Mouse (Mus musculus) limb, embryonic 13.5 days (tissue): ENCODE measurements around the gene Klhl10. TPM values are rescaled to one million over a fixed set of nuclear protein-coding genes. Genes with fewer than 3 reads are reported as not detected.

Experiments
- ATAC-seq: fragments of 200-750 bp; cut with Nextera tagmentation; 2 replicates; pipeline ENCODE4 v1.8.0; 2017; ENCODE audit warnings: low read depth, moderate number of reproducible peaks, moderate TSS enrichment; ENCODE audit not compliant: low FRiP score
- H3K27ac ChIP-seq: fragments of 300-500 bp; sonication (generic); 2 replicates; pipeline ENCODE4 v1.5.1; 2015; ENCODE audit warnings: inconsistent platforms, mild to moderate bottlenecking, moderate library complexity
- H3K27me3 ChIP-seq: fragments of 300-500 bp; sonication (generic); 2 replicates; pipeline ENCODE4 v1.6.1; 2015; ENCODE audit warnings: mild to moderate bottlenecking, inconsistent platforms
- H3K36me3 ChIP-seq: fragments of 300-500 bp; sonication (generic); 2 replicates; pipeline ENCODE4 v1.6.1; 2015; ENCODE audit warnings: inconsistent platforms, mild to moderate bottlenecking, moderate library complexity
- H3K4me1 ChIP-seq: fragments of 300-500 bp; sonication (generic); 2 replicates; pipeline ENCODE4 v1.6.1; 2015; ENCODE audit warnings: inconsistent platforms
- H3K4me2 ChIP-seq: fragments of 300-500 bp; sonication (generic); replicated peaks from 2 replicates; pipeline ENCODE4 v1.6.1; 2015; ENCODE audit warnings: inconsistent platforms, mild to moderate bottlenecking, moderate library complexity
- H3K4me3 ChIP-seq: fragments of 300-500 bp; sonication (generic); 2 replicates; pipeline ENCODE4 v1.5.1; 2015; ENCODE audit warnings: moderate library complexity, mild to moderate bottlenecking, inconsistent platforms
- H3K9ac ChIP-seq: fragments of 300-500 bp; sonication (generic); 2 replicates; pipeline ENCODE4 v1.6.1; 2015; ENCODE audit warnings: mild to moderate bottlenecking, inconsistent platforms
- H3K9me3 ChIP-seq: fragments of 300-500 bp; sonication (generic); 2 replicates; pipeline ENCODE4 v1.6.1; 2016; ENCODE audit warnings: inconsistent platforms
- WGBS: fragments of 180-500 bp; shearing (Covaris S2); methylation state at CpG from one replicate; pipeline ENCODE4 v1.1.7; 2015; 5-methylcytosine and 5-hydroxymethylcytosine counted together
- polyA plus RNA-seq: library from polyadenylated mRNA; unstranded; fragments of >200 nt; fragmentation: Nextera tagmentation; extraction: Ambion mirVana; gene quantifications from 2 replicates; pipeline ENCODE4 v1.2.1, GENCODE M21; 2015

Gene Klhl10
- 1.0 and 1.6 TPM in 2 replicates for polyA plus RNA-seq

DNA sequence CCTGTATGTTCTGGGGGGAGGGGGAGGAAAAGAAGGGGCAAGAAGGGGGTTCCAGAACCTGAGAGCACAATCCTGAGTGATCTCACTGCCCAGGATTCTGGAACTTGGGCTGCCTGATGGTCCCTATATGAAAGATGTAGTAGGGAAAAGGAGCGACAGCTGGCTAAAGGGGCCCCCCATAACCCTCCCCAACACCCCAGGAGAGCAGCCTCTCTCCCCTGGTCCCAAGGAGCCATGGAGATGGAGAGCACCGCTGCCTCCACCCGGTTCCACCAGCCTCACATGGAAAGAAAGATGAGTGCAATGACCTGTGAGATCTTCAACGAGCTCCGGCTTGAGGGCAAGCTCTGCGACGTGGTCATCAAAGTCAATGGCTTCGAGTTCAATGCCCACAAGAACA, at the start of gene Klhl10, which contains the start of gene Nt5c3b:
Gene Klhl10 (plus strand): TSS at position 121 of the 400 bp plus-strand sequence.
Gene Nt5c3b (minus strand): TSS at position 12 of the 400 bp plus-strand sequence.
- Histone ChIP-seq H3K4me3 (peak within 1 kb of the TSS; percentile 83), H3K36me3 (peaks cover 27% of the 10 kb centered on the region), H3K9ac (peak within 1 kb of the TSS; percentile 93), H3K4me2 (peak within 1 kb of the TSS; percentile 69), H3K27ac (peak within 1 kb of the TSS; percentile 61; the same call in 1 of the 2 replicates), H3K9me3 (no peaks in the 10 kb centered on the region), H3K27me3 (no peaks in the 10 kb centered on the region), H3K4me1 (peaks cover 15% of the 10 kb centered on the region)
- no peak for ATAC-seq
- WGBS = 89% methylated on average over 8 of the region's 8 CpGs

DNA sequence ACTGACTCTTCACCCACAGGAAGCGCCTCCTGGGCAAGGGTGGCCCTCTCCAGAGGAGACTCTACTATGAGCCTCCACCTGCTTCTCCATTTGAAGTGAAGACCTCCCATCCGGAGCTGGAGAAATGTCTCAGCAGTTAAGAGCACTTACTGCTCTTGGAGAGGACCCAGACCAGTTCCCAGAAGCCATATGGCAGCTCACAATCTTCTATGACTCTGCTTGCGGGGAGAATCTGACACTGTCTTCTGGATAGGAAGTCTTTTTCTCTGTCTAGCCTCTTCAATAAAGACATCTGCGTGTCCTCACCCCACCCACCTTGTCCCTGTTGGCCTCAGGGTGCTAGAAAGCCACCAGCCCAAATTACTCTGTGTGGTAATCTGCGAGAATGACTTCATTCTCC, 48.8 kb upstream of the Klhl10 start:
- Histone ChIP-seq H3K4me2 (no peak overlapping the region), H3K4me1 (peaks cover 45% of the 10 kb centered on the region), H3K27me3 (0 out of 2 replicates have a peak, but pooled peaks cover 4% of the 10 kb centered on the region), H3K4me3 (no peak overlapping the region), H3K9me3 (no peaks in the 10 kb centered on the region), H3K9ac (no peak overlapping the region), H3K36me3 (no peaks in the 10 kb centered on the region), H3K27ac (no peak overlapping the region)
- ATAC-seq = no peak
- 74% methylated on average over 5 of the region's 5 CpGs for WGBS

DNA sequence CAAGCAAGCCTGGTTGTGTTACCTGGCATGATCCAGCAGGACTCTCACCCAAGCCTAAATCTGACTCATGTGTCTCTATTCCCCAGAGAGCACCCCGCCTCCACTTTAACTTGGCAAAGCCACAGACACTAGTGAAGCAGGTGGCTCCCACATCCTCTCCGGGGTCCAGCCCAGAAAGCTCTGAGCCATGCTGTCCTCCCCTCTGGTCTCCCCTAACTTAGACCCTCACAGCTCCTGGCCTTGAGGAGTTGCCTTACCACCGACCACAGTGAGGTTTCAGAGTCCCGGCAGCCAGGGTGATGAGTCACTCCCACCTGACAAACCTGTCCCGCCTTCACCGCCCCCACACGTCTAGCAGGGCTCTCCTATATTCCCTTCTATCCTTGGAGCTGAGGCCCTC, 48.0 kb upstream of the Klhl10 start:
- Histone ChIP-seq H3K36me3 (no peaks in the 10 kb centered on the region), H3K4me1 (peaks cover 40% of the 10 kb centered on the region), H3K27me3 (0 out of 2 replicates have a peak, but pooled peaks cover 4% of the 10 kb centered on the region), H3K4me3 (no peak overlapping the region), H3K9ac (no peak overlapping the region), H3K4me2 (0 out of 2 replicates have a peak overlapping the region, but pooled peaks have one; percentile 0), H3K27ac (no peak overlapping the region), H3K9me3 (no peaks in the 10 kb centered on the region)
- ATAC-seq = no peak
- 73% methylated on average over 7 of the region's 7 CpGs for WGBS

DNA sequence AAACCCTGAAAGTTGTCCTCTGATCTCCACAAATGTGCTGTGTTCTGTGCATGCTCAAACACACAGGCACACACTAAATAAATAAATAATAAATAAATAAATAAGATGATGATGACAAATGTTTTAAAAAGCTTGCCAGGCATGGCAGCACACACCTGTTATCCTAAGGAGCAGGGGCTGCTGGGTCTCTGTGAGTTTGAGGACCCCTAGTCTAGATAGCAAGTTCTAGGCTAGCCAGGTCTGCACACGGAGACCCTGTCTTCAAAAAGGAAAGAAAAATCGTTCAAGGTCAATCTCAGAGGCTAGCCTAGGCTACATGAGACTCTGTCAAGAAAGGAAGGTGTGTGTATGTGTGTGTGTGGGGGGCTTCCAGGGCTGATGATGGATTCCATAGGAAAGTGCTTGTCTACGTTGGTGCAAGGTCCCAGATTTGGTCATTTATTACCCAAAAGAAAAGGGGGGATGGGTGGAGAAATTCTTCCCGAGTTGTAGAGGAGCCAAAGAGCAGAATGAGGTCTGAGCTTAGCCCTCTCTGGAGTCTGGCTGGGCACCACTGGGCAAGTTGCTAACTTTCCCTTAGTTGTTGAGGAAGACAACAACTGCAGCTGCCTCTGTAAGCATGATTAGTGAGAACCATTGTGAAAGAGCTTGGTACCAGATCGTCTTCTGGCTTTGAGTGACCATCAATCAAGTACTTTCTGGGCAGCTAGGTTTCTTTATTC, 47.2 kb upstream of the Klhl10 start:
- 61% methylated on average over 5 of the region's 5 CpGs for WGBS
- Histone ChIP-seq H3K4me1 (peaks cover 39% of the 10 kb centered on the region), H3K27me3 (0 out of 2 replicates have a peak, but pooled peaks cover 4% of the 10 kb centered on the region), H3K4me3 (no peak overlapping the region), H3K9ac (no peak overlapping the region), H3K9me3 (no peaks in the 10 kb centered on the region), H3K36me3 (no peaks in the 10 kb centered on the region), H3K4me2 (peak overlapping the region; percentile 85), H3K27ac (no peak overlapping the region)
- ATAC-seq = no peak

DNA sequence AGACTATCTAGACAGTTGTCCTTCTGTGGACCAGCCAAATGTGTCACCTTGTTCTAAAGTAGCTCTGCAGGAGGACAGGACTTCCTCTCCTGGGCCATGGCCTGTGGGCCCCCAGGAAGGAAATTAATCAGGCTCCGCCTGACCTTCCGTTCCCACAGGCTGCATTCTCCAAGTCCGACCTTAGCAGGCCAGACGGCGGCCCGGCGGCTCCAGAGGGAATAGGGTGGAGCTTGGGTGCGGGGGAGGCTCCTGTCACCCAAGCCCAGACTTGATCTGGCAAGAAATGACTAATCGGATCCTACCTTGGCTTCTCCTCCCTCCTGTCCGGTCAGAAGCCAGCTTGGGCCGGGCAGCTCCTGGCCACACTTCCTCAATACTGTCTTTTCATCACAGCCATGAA, 46.5 kb upstream of the Klhl10 start:
- WGBS = 36% methylated on average over 11 of the region's 11 CpGs
- no peaks in the 10 kb centered on the region for H3K36me3 ChIP-seq
- H3K4me3 ChIP-seq = peak overlapping the region; percentile 71
- peaks cover 39% of the 10 kb centered on the region for H3K4me1 ChIP-seq
- no peak for ATAC-seq
- no peaks in the 10 kb centered on the region for H3K9me3 ChIP-seq
- no peak overlapping the region for H3K9ac ChIP-seq
- H3K27me3 ChIP-seq = 0 out of 2 replicates have a peak, but pooled peaks cover 4% of the 10 kb centered on the region
- peak overlapping the region; percentile 85 for H3K4me2 ChIP-seq
- no peak overlapping the region for H3K27ac ChIP-seq

DNA sequence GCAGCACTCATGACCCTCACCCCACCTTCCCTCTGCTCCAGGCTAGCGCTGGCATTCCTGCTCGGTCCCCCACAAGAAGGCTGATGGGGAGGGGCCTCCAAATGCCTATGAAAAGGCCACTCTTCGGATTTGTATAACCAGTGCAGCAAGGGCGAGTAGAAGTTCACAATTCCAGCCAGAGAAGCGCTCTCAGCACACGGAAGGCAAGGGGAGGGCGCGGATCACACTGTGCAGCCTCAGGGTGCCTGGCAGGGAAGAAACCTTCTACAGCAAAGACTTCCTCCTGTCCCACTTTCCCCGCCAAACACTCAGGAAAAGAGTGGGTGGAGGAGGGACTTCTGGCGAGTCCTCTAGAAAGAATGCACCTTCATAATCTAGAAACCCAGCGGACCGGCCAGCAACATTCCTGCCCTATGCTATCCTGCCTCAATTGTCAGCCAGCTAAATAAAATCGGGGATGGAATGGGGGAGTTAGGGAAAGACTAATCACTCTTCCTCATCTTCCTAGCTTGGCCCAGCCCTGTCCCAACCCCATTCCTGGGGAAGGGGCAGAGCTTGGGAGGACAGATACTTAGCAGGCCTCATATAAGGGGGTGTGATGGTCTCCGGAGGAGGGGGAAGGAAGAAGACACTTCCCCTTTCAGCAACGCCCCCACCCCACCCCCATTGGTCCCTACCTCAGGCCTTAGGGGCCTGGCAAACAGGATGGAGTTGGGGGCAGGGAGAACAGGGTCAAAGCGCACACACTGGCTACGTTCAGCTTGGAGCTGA, 45.7 kb upstream of the Klhl10 start:
- ATAC-seq = no peak
- Histone ChIP-seq H3K4me2 (peak overlapping the region; percentile 85), H3K27ac (peak overlapping the region; percentile 44; the same call in 1 of the 2 replicates), H3K27me3 (0 out of 2 replicates have a peak, but pooled peaks cover 4% of the 10 kb centered on the region), H3K4me3 (peak overlapping the region; percentile 71), H3K36me3 (no peaks in the 10 kb centered on the region), H3K9ac (peak overlapping the region; percentile 75), H3K9me3 (no peaks in the 10 kb centered on the region), H3K4me1 (peaks cover 36% of the 10 kb centered on the region)
- 44% methylated on average over 17 of the region's 17 CpGs for WGBS

DNA sequence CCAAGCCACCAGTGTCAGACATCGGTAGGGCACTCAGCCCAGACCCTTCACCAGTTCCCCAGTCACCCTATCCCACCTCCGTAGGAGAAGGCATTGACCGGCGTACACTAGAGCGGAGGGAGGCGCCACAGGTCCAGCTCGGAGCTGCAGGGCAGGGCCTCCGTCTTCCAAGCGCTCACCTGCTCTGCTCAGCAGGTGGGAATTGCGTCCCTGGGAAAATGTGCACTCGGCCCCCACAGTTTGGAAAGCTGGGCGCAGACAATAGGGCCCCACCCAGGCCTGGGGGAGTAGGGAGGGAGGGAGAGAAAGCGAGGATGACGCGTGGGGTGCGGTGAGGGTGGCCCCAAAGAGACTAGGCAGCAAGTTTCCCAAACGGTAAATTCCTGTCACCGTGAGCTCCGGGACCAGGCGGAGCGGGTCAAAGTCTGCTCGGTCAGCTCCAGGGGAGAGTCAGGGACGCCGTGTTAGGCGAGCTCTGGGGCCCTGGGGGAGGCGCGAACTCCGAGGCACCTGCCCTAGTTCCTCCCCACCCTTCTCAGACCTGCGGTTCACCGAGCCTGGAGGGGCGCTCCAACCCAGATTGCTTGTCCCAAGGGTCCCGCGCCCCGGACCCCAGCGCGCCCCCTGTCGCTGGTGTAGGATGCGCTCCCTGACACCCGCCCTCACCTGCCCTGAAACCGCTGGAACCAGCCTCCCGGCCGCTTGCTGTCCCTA, 44.7 kb upstream of the Klhl10 start:
- Histone ChIP-seq H3K27me3 (0 out of 2 replicates have a peak, but pooled peaks cover 4% of the 10 kb centered on the region), H3K36me3 (no peaks in the 10 kb centered on the region), H3K9me3 (no peaks in the 10 kb centered on the region), H3K9ac (peak overlapping the region; percentile 75), H3K4me2 (peak overlapping the region; percentile 85), H3K4me1 (peaks cover 32% of the 10 kb centered on the region), H3K27ac (peak overlapping the region; percentile 61; the same call in 1 of the 2 replicates), H3K4me3 (peak overlapping the region; percentile 71)
- no peak; the same call in 1 of the 2 replicates for ATAC-seq
- WGBS = 1% methylated on average over 42 of the region's 42 CpGs

DNA sequence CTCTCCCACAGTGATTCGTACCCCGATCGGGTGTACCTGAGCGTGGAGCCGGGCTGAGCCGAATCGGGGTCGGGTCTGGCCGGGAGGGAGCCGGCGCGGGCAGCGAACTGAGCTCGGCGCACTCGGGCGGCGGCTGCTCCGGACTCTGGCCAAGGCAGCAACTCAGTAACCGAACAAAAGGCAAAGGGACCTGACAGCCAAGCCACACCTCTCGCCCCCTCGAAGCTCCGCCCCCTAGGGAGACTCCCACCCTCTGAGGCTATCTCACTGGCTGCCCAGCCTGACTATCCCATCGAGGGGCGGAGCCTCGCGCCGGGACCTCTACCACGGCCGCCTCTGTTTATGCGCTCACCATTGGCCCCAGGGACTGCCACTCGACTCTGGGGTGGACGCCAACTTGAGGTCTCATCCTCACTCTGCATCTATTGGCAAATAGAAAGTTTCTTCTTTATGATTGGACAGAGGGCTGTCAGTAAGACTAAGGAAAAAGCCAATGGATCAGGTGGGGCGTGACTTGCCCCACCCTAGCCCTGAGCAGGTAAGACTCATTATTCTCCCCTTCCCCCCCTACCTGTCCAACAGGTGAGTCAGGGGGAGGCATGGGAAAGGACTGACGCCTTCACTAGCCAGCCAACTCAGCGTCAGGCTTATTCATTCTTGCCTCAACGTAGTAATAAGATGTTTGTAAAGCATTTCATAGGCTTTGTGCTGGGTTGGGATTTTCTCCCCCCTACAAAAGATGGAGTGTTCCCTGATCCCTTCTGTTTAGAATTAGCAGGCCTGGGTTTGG, 43.9 kb upstream of the Klhl10 start, which contains the start of gene Jup:
Gene Jup (minus strand): TSS at position 164 of the 790 bp plus-strand sequence.
- Histone ChIP-seq H3K9ac (peak within 1 kb of the TSS; percentile 75), H3K27me3 (0 out of 2 replicates have a peak, but pooled peaks cover 4% of the 10 kb centered on the region), H3K4me1 (peaks cover 32% of the 10 kb centered on the region), H3K36me3 (no peaks in the 10 kb centered on the region), H3K4me2 (peak within 1 kb of the TSS; percentile 85), H3K4me3 (peak within 1 kb of the TSS; percentile 71), H3K27ac (peak within 1 kb of the TSS; percentile 61; the same call in 1 of the 2 replicates), H3K9me3 (no peaks in the 10 kb centered on the region)
- peak; percentile 96 for ATAC-seq
- WGBS = 1% methylated on average over 37 of the region's 37 CpGs

DNA sequence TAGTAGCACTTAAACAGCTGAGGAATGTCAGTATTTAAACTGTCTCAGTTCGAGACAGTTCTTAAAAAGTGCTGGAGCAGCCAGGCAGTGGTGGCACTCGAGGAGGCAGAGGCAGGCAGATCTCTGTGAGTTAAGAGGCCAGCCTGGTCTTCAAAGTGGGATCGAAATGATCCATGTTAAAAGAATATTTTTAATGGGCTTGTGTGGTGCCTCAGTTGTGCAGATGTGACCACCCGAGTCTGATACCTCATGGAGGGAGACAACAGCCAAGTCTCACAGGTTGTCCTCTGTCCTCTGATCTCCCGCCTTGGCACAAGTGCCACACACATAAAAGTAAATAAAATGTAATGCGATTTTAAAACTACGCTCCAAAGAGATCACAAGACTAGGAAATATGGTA, 43.2 kb upstream of the Klhl10 start:
- Histone ChIP-seq H3K36me3 (no peaks in the 10 kb centered on the region), H3K9ac (no peak overlapping the region), H3K4me2 (no peak overlapping the region), H3K9me3 (no peaks in the 10 kb centered on the region), H3K27ac (0 out of 2 replicates have a peak overlapping the region, but pooled peaks have one; percentile 6), H3K4me3 (no peak overlapping the region), H3K4me1 (peaks cover 32% of the 10 kb centered on the region), H3K27me3 (0 out of 2 replicates have a peak, but pooled peaks cover 4% of the 10 kb centered on the region)
- WGBS = 98% methylated on average over 7 of the region's 7 CpGs
- no peak for ATAC-seq

DNA sequence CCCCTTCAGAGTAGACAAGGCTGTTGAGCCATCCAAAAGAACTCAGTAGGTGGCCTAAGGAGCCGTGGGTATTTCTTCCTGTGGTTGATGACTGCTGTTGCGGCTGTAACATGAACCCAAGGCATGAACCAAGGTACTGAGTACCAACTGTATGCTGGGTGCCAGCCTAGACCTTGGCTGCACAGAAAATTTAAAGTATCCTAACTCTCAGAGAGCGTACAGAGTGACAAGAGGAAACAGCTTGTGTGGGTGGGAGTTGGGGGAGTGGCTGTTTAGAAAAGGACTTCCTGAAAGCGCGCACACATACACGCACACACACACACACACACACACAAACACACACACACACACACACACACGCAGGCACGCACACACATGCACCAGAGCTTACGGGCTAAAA, 42.4 kb upstream of the Klhl10 start:
- no peak overlapping the region for H3K9ac ChIP-seq

More for the DNA sequence above, 42.4 kb upstream of the Klhl10 start:
- no peaks in the 10 kb centered on the region for H3K36me3 ChIP-seq
- 70% methylated on average over 9 of the region's 9 CpGs for WGBS
- H3K27me3 ChIP-seq = 0 out of 2 replicates have a peak, but pooled peaks cover 4% of the 10 kb centered on the region
- H3K4me1 ChIP-seq = peaks cover 32% of the 10 kb centered on the region
- H3K4me2 ChIP-seq = no peak overlapping the region
- H3K9me3 ChIP-seq = no peaks in the 10 kb centered on the region
- peak overlapping the region; percentile 34; the same call in 1 of the 2 replicates for H3K27ac ChIP-seq
- ATAC-seq = no peak
- H3K4me3 ChIP-seq = no peak overlapping the region
